Mouse (Mus musculus) lung, embryonic 14.5 days (tissue): ENCODE results near the gene Ptger2. TPM values are rescaled to one million over a fixed set of nuclear protein-coding genes. Genes with fewer than 3 reads are reported as not detected.

ENCODE experiments used
- ATAC-seq: fragments of 200-750 bp; cut with Nextera tagmentation; 2 replicates; pipeline ENCODE4 v1.8.0; 2017; ENCODE audit warnings: mild to moderate bottlenecking, moderate TSS enrichment, moderate library complexity; ENCODE audit not compliant: insufficient read depth
- DNase-seq: peaks from one replicate; pipeline ENCODE4 v3.0.0-alpha.2; 2015
- H3K27ac ChIP-seq: fragments of 300-500 bp; sonication (generic); 2 replicates; pipeline ENCODE4 v1.5.1; 2014; ENCODE audit warnings: low read depth, mild to moderate bottlenecking, moderate library complexity
- H3K27me3 ChIP-seq: fragments of 300-500 bp; sonication (generic); 2 replicates; pipeline ENCODE4 v1.6.1; 2014; ENCODE audit warnings: low read length, control low read depth; ENCODE audit not compliant: insufficient read depth
- H3K36me3 ChIP-seq: fragments of 300-500 bp; sonication (generic); 2 replicates; pipeline ENCODE4 v1.6.1; 2014; ENCODE audit warnings: control low read depth; ENCODE audit not compliant: insufficient read depth
- H3K4me1 ChIP-seq: fragments of 300-500 bp; sonication (generic); 2 replicates; pipeline ENCODE4 v1.6.1; 2014; ENCODE audit warnings: antibody characterized with exemption, control low read depth; ENCODE audit not compliant: insufficient read depth
- H3K4me2 ChIP-seq: fragments of 300-500 bp; sonication (generic); 2 replicates; pipeline ENCODE4 v1.6.1; 2014; ENCODE audit warnings: mild to moderate bottlenecking
- H3K4me3 ChIP-seq: fragments of 300-500 bp; sonication (generic); 2 replicates; pipeline ENCODE4 v1.5.1; 2014; ENCODE audit warnings: low read depth, low read length
- H3K9ac ChIP-seq: fragments of 300-500 bp; sonication (generic); 2 replicates; pipeline ENCODE4 v1.6.1; 2014
- H3K9me3 ChIP-seq: fragments of 300-500 bp; sonication (generic); 2 replicates; pipeline ENCODE4 v1.6.1; 2016; ENCODE audit warnings: low read depth, low read length, control low read depth
- CTCF ChIP-seq: IDR thresholded peaks from 2 replicates; pipeline ENCODE4 v1.5.1; 2016; ENCODE audit warnings: antibody characterized with exemption, low read depth
- WGBS: fragments of 180-500 bp; shearing (Covaris S2); extraction: QIAGEN DNeasy Blood & Tissue Kit; methylation state at CpG from one replicate; pipeline ENCODE4 v1.1.7; 2014; 5-methylcytosine and 5-hydroxymethylcytosine counted together
- microRNA counts: library from miRNA; unstranded; fragments of <30 nt; microRNA quantifications from one replicate; lab custom pipeline; 2016
- microRNA-seq: library from miRNA; unstranded; fragments of <30 nt; microRNA quantifications from one replicate; pipeline ENCODE4, GENCODE M21; 2016; ENCODE audit warnings: borderline number of aligned reads
- polyA plus RNA-seq: library from polyadenylated mRNA; unstranded; fragments of >200 nt; fragmentation: Nextera tagmentation; extraction: Ambion mirVana; gene quantifications from 2 replicates; pipeline ENCODE4 v1.2.1, GENCODE M21; 2014

The Ptger2 gene
- polyA plus RNA-seq, 1 experiment from 2014 or later = 2.8 TPM

GRCm38 (mm10) chr14:45048128-45048527 lies 60.1 kb downstream of the Ptger2 start:
- ATAC-seq = no peak
- H3K4me1 ChIP-seq = 0 out of 2 replicates have a peak, but pooled peaks cover 8% of the 10 kb centered on the region
- no peak overlapping the region for H3K4me3 ChIP-seq
- H3K9ac ChIP-seq = no peak overlapping the region
- 63% methylated on average over 2 of the region's 2 CpGs for WGBS
- no peaks in the 10 kb centered on the region for H3K27me3 ChIP-seq
- H3K36me3 ChIP-seq = no peaks in the 10 kb centered on the region
- no peaks in the 10 kb centered on the region for H3K9me3 ChIP-seq
- no peak for TF ChIP-seq CTCF
- H3K4me2 ChIP-seq = no peak overlapping the region
- H3K27ac ChIP-seq = no peak overlapping the region
- no peak for DNase-seq

GRCm38 (mm10) chr14:45049689-45050418 lies 61.9 kb downstream of the Ptger2 start:
- TF ChIP-seq CTCF = no peak
- Histone ChIP-seq H3K4me2 (no peak overlapping the region), H3K27ac (peak overlapping the region; percentile 86)

GRCm38 (mm10) chr14:45050419-45050776 lies 62.4 kb downstream of the Ptger2 start:
- ATAC-seq (peak; percentile 77), DNase-seq (no peak)
- Histone ChIP-seq H3K27me3 (no peaks in the 10 kb centered on the region), H3K4me2 (no peak overlapping the region), H3K4me1 (0 out of 2 replicates have a peak, but pooled peaks cover 8% of the 10 kb centered on the region), H3K9ac (no peak overlapping the region), H3K9me3 (no peaks in the 10 kb centered on the region), H3K4me3 (no peak overlapping the region), H3K36me3 (no peaks in the 10 kb centered on the region), H3K27ac (peak overlapping the region; percentile 86)
- TF ChIP-seq CTCF = no peak
- 35% methylated on average over 1 of the region's 1 CpGs for WGBS

More at GRCm38 (mm10) chr14:45049689-45050418, 61.9 kb downstream of the Ptger2 start:
- no peaks in the 10 kb centered on the region for H3K9me3 ChIP-seq
- H3K27me3 ChIP-seq = no peaks in the 10 kb centered on the region
- H3K9ac ChIP-seq = no peak overlapping the region
- H3K4me1 ChIP-seq = 0 out of 2 replicates have a peak, but pooled peaks cover 8% of the 10 kb centered on the region
- DNase-seq (peak; percentile 79), ATAC-seq (peak; percentile 95)
- 38% methylated on average over 7 of the region's 7 CpGs for WGBS
- no peaks in the 10 kb centered on the region for H3K36me3 ChIP-seq
- no peak overlapping the region for H3K4me3 ChIP-seq

GRCm38 (mm10) chr14:45051116-45051515 lies 63.1 kb downstream of the Ptger2 start:
- DNase-seq (peak; percentile 85), ATAC-seq (peak; percentile 50)
- H3K4me2 ChIP-seq = no peak overlapping the region
- H3K4me1 ChIP-seq = 0 out of 2 replicates have a peak, but pooled peaks cover 8% of the 10 kb centered on the region
- no peaks in the 10 kb centered on the region for H3K36me3 ChIP-seq
- TF ChIP-seq CTCF = no peak
- no peak overlapping the region for H3K4me3 ChIP-seq
- H3K9me3 ChIP-seq = no peaks in the 10 kb centered on the region
- H3K27ac ChIP-seq = peak overlapping the region; percentile 86
- H3K27me3 ChIP-seq = no peaks in the 10 kb centered on the region
- no peak overlapping the region for H3K9ac ChIP-seq
- 38% methylated on average over 7 of the region's 7 CpGs for WGBS

MicroRNAs within 50 kb of the gene (microRNA counts, 519-probe panel; counts per million panel counts)
- microRNA mmu-miR-327 (lab: Ali Mortazavi, UCI) = 30.5 counts per million

Small RNAs within 50 kb of the gene (microRNA-seq; reads per million reads assigned to microRNA genes)
- gene Mir327 = not detected

Other genes with a start within 250 kb of the Ptger2 start
- gene Gm8267, start 237.9 kb upstream of the Ptger2 start, polyA plus RNA-seq = not detected in 2 replicates
- gene Ptgdr, start 128.8 kb upstream of the Ptger2 start, polyA plus RNA-seq = 0.07 and 0.09 TPM in 2 replicates
- 2.1 and 2.2 TPM in 2 replicates for gene Gpr137c, start 231.5 kb downstream of the Ptger2 start, polyA plus RNA-seq
- 13.8 and 17.5 TPM in 2 replicates for gene Txndc16, start 232.1 kb downstream of the Ptger2 start, polyA plus RNA-seq